Mouse (Mus musculus): ENCODE results near the gene Olfr1262. TPM values are rescaled to one million over a fixed set of nuclear protein-coding genes. Genes with fewer than 3 reads are reported as not detected.

Gene Olfr1262
- not detected for total RNA-seq (2021)
- long read RNA-seq, experiment 1: 0 reads
- long read RNA-seq, experiment 2: 0 reads

DNA sequence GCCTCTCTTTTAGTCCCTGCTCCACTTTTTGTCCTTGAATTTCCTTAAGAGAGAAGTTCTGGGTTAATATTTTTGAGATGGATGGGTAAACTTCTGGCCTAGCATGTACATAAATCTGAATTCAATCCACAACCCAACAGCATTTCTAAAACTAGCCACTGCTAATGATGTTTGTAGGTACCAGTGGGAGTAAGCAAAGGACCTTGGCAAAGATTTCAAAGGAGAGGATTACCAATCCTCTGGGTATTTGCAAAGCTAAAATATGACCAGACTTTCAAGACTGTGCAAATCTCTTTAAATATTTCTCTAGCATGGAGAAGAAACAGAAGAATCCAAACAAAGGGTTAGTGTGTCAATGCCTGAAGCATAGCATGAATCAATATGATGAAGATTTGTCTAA lies at the start of gene Olfr1262:
Olfr1262 (plus strand) TSS at position 301 of the 400 bp plus-strand sequence.
- DNase-seq: no peak

DNA sequence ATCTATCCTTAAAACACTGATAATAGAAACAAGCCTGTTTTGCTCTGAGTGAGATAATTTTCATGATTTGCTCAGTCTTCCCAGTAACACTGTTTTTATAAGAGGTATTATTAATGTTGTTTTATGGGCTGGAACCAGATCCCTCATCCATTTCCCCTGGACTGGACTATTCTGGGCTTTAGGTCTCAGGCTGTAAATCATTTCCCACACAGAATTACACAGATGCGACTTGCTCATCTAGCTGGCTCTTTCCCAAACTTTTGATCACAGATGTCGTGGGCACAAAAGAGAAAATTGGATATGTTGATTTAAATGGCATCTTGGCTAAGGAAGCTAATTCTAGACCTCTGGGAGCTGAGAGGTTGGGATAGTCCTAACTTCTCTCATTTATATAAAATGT lies 25.8 kb upstream of the Olfr1262 start, which contains the start of gene Olfr1260:
Olfr1260 (plus strand) TSS at position 157 of the 400 bp plus-strand sequence.
- DNase-seq: no peak

DNA sequence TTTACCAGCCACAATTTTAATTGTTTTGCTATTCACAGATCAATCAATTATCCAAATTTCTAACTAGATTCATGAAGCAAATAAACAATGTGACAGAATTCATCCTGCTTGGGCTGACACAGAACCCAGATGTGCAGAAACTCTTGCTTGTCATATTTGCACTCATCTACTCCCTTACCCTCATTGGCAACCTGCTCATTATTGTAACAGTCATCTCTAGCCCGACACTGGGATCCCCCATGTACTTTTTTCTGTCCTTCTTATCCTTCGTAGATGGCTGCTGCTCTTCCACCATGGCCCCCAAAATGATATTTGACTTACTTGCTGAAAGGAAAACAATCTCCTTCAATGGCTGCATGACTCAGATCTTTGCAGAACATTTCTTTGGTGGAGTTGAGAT lies 22.2 kb upstream of the Olfr1262 start:
- no peak for DNase-seq

DNA sequence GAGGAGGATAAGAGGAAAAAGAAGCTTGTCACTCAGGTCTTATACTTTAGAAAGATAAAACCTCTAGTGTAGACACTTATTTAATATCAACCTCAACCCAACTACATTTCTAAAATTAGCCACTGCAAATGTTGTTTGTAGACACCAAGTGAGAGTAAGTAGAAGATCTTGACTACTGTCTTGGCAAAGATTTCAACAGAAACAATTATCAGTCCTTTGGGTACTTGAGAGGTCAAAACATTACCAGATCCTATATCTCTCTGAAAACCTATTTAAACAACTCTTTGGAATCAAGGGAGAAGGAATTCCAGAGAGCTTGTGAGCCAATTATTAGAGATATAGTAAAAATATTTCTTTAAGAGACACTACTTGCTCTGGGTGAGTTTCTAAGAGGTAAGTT lies 9.0 kb upstream of the Olfr1262 start, which contains the start of gene Olfr1261:
Olfr1261 (plus strand) TSS at position 301 of the 400 bp plus-strand sequence.
- DNase-seq: no peak

DNA sequence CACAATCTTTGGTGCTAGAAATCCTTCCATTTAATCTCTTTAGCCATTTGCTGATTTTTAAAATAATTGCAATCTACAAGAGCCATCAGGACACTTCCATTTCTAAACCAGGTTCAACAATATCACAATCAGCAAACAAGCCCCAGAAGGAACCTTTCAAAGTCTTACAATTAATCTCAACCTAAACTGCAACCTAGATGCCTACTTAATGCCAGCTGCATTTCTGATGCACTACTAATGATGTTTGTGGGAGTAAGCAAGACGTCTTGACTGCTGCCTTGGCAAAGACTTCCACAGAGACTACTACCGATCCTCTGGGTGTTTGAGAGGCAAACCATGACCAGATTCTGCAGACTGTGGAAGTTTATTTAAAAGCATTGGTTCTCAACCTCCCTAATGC lies 11.9 kb downstream of the Olfr1262 start, which contains the start of gene Olfr1263:
Olfr1263 (plus strand) TSS at position 301 of the 400 bp plus-strand sequence.
- DNase-seq: no peak

DNA sequence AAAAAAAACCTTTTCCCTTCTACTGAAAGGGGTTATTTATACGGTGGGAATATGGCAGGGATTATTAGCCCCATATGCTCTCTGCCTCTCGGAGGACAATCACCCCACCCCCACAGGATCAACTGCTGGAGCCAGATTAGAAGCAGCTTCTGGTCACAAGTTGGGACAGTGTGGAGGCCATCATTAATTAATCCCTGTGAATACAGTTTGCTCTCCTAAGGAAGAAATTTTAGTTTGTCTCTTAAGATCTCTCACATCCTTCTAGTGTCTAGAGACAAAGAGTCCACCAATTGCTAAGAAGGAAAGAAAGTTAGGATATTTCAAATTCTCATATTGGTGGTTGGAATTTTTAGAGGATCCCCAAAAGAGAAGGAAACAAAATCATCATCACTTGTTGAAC lies 25.5 kb downstream of the Olfr1262 start, which contains the start of gene Olfr1264:
Olfr1264 (minus strand) TSS at position 101 of the 400 bp plus-strand sequence.
- DNase-seq: no peak

DNA sequence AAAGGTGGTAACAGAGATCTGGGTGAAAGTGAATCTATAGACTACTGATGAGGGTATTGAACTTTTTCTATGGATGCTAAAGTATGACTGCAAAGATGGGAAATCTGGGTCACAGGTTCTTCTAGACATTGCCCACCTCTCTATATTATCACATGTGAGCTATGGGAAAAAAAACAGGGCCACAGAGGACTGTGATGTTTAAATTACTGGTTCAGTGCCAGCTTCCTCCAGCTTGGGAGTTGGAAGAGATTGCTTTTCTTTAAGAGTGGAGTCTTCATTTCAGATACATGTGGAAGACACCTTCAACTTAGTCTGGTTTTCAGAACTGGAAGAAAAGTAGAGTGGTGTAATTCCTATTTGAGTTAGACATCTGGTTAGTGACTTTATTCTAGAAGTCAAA lies 35.1 kb downstream of the Olfr1262 start, which contains the start of gene Olfr1265:
Olfr1265 (plus strand) TSS at position 301 of the 400 bp plus-strand sequence.
- DNase-seq: no peak

Other genes with a start within 250 kb of the Olfr1262 start
- gene Olfr1253, start 243.1 kb upstream of the Olfr1262 start, total RNA-seq (2021): not detected
- gene Olfr1254, start 206.5 kb upstream of the Olfr1262 start, total RNA-seq (2021): not detected
- gene Olfr1255, start 188.1 kb upstream of the Olfr1262 start, total RNA-seq (2021): not detected
- gene Olfr1256, start 158.6 kb upstream of the Olfr1262 start, total RNA-seq (2021): not detected
- not detected for gene Olfr48, start 151.9 kb upstream of the Olfr1262 start, total RNA-seq (2021)
- not detected for gene Olfr1257, start 121.7 kb upstream of the Olfr1262 start, total RNA-seq (2021)
- not detected for gene Olfr1258, start 72.8 kb upstream of the Olfr1262 start, total RNA-seq (2021)
- not detected for gene Olfr1259, start 51.5 kb upstream of the Olfr1262 start, total RNA-seq (2021)
- gene Olfr1260, start 25.8 kb upstream of the Olfr1262 start, total RNA-seq (2021): not detected
- not detected for gene Olfr1261, start 8.9 kb upstream of the Olfr1262 start, total RNA-seq (2021)
- gene Olfr1263, start 12.0 kb downstream of the Olfr1262 start, total RNA-seq (2021): not detected
- not detected for gene Olfr1264, start 25.4 kb downstream of the Olfr1262 start, total RNA-seq (2021)
- not detected for gene Olfr1265, start 35.2 kb downstream of the Olfr1262 start, total RNA-seq (2021)
- gene Olfr140, start 63.4 kb downstream of the Olfr1262 start, total RNA-seq (2021): not detected
- gene Olfr1269, start 121.3 kb downstream of the Olfr1262 start, total RNA-seq (2021): not detected
- gene Olfr32, start 142.2 kb downstream of the Olfr1262 start, total RNA-seq (2021): not detected
- not detected for gene Olfr1270, start 152.9 kb downstream of the Olfr1262 start, total RNA-seq (2021)
- gene Olfr1506, start 224.3 kb downstream of the Olfr1262 start, total RNA-seq (2021): not detected